Mouse (Mus musculus) liver, embryonic 11.5 days (tissue): ENCODE results near the gene Ifit2. TPM values are rescaled to one million over a fixed set of nuclear protein-coding genes. Genes with fewer than 3 reads are reported as not detected.
"Not testable (repeated sequence)": the region's sequence is repeated elsewhere in the genome, so short reads cannot be mapped to it uniquely, and the experiment has no call there.

Experiments
- ATAC-seq: fragments of 200-750 bp; cut with Nextera tagmentation; replicated peaks from 2 replicates; pipeline ENCODE4 v1.8.0; 2017; ENCODE audit warnings: moderate number of reproducible peaks, mild to moderate bottlenecking, moderate TSS enrichment, moderate library complexity; ENCODE audit not compliant: low FRiP score
- DNase-seq: peaks from one replicate; pipeline ENCODE4 v3.0.0-alpha.2; 2017; ENCODE audit warnings: low spot score
- H3K27ac ChIP-seq: fragments of 300-500 bp; sonication (generic); 2 replicates; pipeline ENCODE4 v1.5.1; 2014; ENCODE audit warnings: mild to moderate bottlenecking, low read depth, low read length, control low read depth
- H3K27me3 ChIP-seq: fragments of 300-500 bp; sonication (generic); replicated peaks from 2 replicates; pipeline ENCODE4 v1.6.1; 2014; ENCODE audit warnings: low read length, mixed read lengths; ENCODE audit not compliant: control insufficient read depth, insufficient read depth
- H3K36me3 ChIP-seq: fragments of 300-500 bp; sonication (generic); 2 replicates; pipeline ENCODE4 v1.6.1; 2014; ENCODE audit warnings: mild to moderate bottlenecking, low read length, moderate library complexity, mixed read lengths; ENCODE audit not compliant: control insufficient read depth, insufficient read depth
- H3K4me1 ChIP-seq: fragments of 300-500 bp; sonication (generic); replicated peaks from 2 replicates; pipeline ENCODE4 v1.6.1; 2014; ENCODE audit warnings: low read length, mixed read lengths; ENCODE audit not compliant: control insufficient read depth, insufficient read depth
- H3K4me2 ChIP-seq: fragments of 300-500 bp; sonication (generic); 2 replicates; pipeline ENCODE4 v1.6.1; 2014; ENCODE audit warnings: mild to moderate bottlenecking, control low read depth, moderate library complexity
- H3K4me3 ChIP-seq: fragments of 300-500 bp; sonication (generic); 2 replicates; pipeline ENCODE4 v1.5.1; 2014; ENCODE audit warnings: low read depth, low read length, control low read depth
- H3K9ac ChIP-seq: fragments of 300-500 bp; sonication (generic); 2 replicates; pipeline ENCODE4 v1.6.1; 2014; ENCODE audit warnings: low read depth, low read length, control low read depth
- H3K9me3 ChIP-seq: fragments of 300-500 bp; sonication (generic); 2 replicates; pipeline ENCODE4 v1.6.1; 2016; ENCODE audit warnings: low read length, inconsistent platforms, mixed read lengths; ENCODE audit not compliant: control insufficient read depth
- WGBS: fragments of 180-500 bp; shearing (Covaris S2); extraction: QIAGEN DNeasy Blood & Tissue Kit; methylation state at CpG from one replicate; pipeline ENCODE4 v1.1.7; 2014; 5-methylcytosine and 5-hydroxymethylcytosine counted together
- polyA plus RNA-seq: library from polyadenylated mRNA; unstranded; fragments of >200 nt; fragmentation: Nextera tagmentation; extraction: Ambion mirVana; gene quantifications from 2 replicates; pipeline ENCODE4 v1.2.1, GENCODE M21; 2014

Gene Ifit2
- polyA plus RNA-seq, 1 experiment from 2014 or later, result 5.8 TPM

DNA sequence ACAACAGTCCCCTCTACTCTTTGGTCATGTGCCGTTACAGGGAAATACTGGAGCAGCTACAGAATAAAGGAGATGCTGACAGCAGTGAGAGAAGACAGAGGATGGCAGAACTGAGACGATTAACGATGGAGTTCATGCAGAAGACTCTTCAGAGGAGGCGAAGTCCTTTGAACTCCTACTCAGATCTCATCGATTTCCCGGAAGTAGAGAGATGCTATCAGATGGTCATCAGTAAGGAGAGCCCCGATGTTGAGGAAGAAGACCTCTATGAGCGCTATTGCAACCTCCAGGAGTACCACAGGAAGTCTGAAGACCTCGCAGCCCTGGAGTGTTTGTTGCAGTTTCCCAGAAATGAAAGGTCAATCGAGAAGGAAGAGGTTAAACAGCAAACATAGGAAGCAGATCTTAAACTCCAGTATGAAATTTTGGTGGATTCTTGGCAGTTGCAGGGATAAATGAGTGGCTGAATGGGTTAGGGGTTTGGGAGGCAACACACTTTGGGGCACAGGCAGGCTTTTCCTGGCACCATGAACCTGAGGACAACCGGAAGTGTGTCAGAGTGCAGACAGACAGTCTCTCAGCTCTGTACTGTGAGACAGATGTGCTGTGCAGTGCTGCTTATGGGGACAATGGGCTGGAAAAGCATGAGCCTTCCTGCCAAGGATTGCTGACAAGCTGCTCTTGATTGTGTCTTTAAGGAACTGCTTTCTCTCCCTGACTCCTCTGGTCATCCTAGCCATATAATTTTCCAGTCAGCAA is 61.9 kb downstream of the Ifit2 start:
- DNase-seq, H3K27me3 ChIP-seq, H3K9me3 ChIP-seq, ATAC-seq, H3K4me2 ChIP-seq, H3K4me1 ChIP-seq, H3K9ac ChIP-seq, H3K4me3 ChIP-seq, H3K27ac ChIP-seq, H3K36me3 ChIP-seq: not testable (repeated sequence)
- WGBS, result 78% methylated on average over 4 of the region's 11 CpGs

DNA sequence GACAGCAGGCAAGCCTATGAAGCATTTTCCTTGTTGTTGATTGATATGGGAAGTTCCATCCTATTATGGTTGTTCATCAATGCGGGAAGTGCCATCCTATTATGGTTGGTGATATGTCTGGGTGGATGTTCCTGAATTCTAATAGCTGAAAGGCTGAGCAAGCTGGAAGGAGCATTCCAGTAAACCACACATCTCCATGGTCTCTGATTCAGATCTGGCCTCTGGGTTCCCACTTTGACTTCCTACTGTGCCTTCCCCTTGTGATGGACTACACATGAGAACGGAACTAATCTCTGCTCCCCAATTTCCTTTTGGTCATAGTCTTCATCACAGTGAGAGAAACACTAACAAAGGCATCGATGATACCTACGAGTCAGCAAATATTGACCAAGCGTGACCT is 70.4 kb downstream of the Ifit2 start:
- H3K36me3 ChIP-seq, result no peaks in the 10 kb centered on the region
- no peaks in the 10 kb centered on the region for H3K4me1 ChIP-seq
- no peak overlapping the region for H3K9ac ChIP-seq
- no peak overlapping the region for H3K27ac ChIP-seq
- 81% methylated on average over 5 of the region's 5 CpGs for WGBS
- no peak overlapping the region for H3K4me3 ChIP-seq
- DNase-seq (no peak), ATAC-seq (no peak)
- H3K27me3 ChIP-seq, result no peaks in the 10 kb centered on the region
- H3K9me3 ChIP-seq, result no peaks in the 10 kb centered on the region
- no peak overlapping the region for H3K4me2 ChIP-seq

DNA sequence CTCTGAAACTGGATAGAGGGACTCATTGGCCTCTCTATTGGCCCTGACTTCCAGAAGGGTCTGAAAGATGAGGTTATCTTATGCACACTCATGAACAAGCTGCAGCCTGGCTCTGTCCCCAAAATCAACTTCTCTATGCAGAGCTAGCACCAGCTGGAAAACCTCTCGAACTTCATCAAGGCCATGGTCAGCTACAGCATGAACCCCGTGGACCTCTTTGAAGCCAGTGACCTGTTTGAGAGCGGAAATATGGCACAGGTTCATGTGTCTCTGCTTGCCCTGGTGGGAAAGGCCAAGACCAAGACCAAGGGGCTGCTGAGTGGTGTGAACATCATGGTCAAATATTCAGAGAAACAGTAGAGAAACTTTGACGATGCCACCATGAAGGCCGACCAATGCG is 73.3 kb downstream of the Ifit2 start:
- Histone ChIP-seq H3K4me2 (no peak overlapping the region), H3K36me3 (no peaks in the 10 kb centered on the region), H3K9me3 (no peaks in the 10 kb centered on the region), H3K27me3 (no peaks in the 10 kb centered on the region), H3K4me1 (no peaks in the 10 kb centered on the region), H3K27ac (no peak overlapping the region), H3K9ac (no peak overlapping the region), H3K4me3 (no peak overlapping the region)
- ATAC-seq, result no peak
- no peak for DNase-seq
- WGBS, result 89% methylated on average over 6 of the region's 6 CpGs

DNA sequence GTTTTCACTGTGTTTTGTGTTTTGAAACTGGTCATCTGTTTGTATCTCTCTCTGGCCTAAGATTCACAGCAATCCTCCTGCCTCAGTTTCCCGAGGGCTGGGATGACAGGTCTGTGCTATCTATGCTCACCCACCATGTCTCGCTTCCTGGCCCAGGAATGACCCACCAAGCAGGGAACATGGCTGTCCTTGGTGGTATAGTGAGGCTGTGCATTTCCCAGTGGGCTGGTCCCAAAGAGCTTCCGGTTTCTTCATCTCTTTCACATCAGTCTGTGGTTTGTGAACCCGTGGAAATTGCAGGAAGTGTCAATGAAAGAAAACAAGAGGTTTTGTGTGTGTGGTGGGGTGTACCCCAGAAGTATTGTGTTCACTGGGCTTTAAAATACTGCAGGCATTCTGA is 74.2 kb downstream of the Ifit2 start:
- Histone ChIP-seq H3K36me3 (no peaks in the 10 kb centered on the region), H3K27me3 (no peaks in the 10 kb centered on the region), H3K4me3 (no peak overlapping the region), H3K4me2 (no peak overlapping the region), H3K27ac (no peak overlapping the region), H3K4me1 (no peaks in the 10 kb centered on the region), H3K9ac (no peak overlapping the region), H3K9me3 (no peaks in the 10 kb centered on the region)
- WGBS, result 66% methylated on average over 4 of the region's 4 CpGs
- ATAC-seq, result no peak
- DNase-seq, result no peak

Other genes starting within 250 kb of the Ifit2 start
- gene Ch25h, start 75.5 kb upstream of the Ifit2 start, polyA plus RNA-seq, result 0.82 and 1.5 TPM in 2 replicates
- gene Lipa, start 23.2 kb upstream of the Ifit2 start, polyA plus RNA-seq, result 48.2 and 53.6 TPM in 2 replicates
- 0.39 and 0.62 TPM in 2 replicates for gene Ifit3, start 32.8 kb downstream of the Ifit2 start, polyA plus RNA-seq
- 0.07 and 0.13 TPM in 2 replicates for gene Ifit1bl1, start 51.3 kb downstream of the Ifit2 start, polyA plus RNA-seq
- gene Ifit3b, start 57.3 kb downstream of the Ifit2 start, polyA plus RNA-seq, result not detected in 2 replicates
- gene Ifit1bl2, start 90.0 kb downstream of the Ifit2 start, polyA plus RNA-seq, result not detected in 2 replicates
- gene Ifit1, start 90.2 kb downstream of the Ifit2 start, polyA plus RNA-seq, result 0.13 and 0.14 TPM in 2 replicates
- gene Slc16a12, start 196.6 kb downstream of the Ifit2 start, polyA plus RNA-seq, result 11.6 and 13.0 TPM in 2 replicates